Mouse (Mus musculus) gastrocnemius, postnatal 10 days (tissue): ENCODE results near the gene Gstp2. TPM values are rescaled to one million over a fixed set of nuclear protein-coding genes. Genes with fewer than 3 reads are reported as not detected.

Experiments used
- DNase-seq: peaks from one replicate; pipeline ENCODE4 v3.0.0; 2021; ENCODE audit warnings: mixed read lengths
- long read RNA-seq, 2 experiments: library from polyadenylated mRNA; stranded (forward); transcript quantifications; one replicate each; pipeline ENCODE4 v2.0.0; 2021
- total RNA-seq, 2 experiments: library from RNA; stranded (reverse); gene quantifications; 2 replicates each; pipeline ENCODE4 v1.2.3; 2021

Gene Gstp2
- total RNA-seq, result 10 to 100 TPM; 61.6 to 63.6 TPM
- long read RNA-seq, experiment 1, transcript Gstp2-201 (7 exons, 797 nt), result major isoform, 20 of 23 reads
- long read RNA-seq, experiment 1, partial matches to known transcripts, result 1 of 23 reads
- long read RNA-seq, experiment 1, other reads (novel, unspliced or antisense), result 2 of 23 reads
- long read RNA-seq, experiment 2, transcript Gstp2-201 (7 exons, 797 nt), result major isoform, 24 of 26 reads
- long read RNA-seq, experiment 2, partial matches to known transcripts, result 0 of 26 reads
- long read RNA-seq, experiment 2, other reads (novel, unspliced or antisense), result 2 of 26 reads

- DNase-seq, result peak; percentile 62
These were observed at the start of gene Gstp2 for GRCm38 (mm10) chr19:4045966-4046865. Gene Gstp2, minus strand, starts transcription at chr19:4046023.

GRCm38 (mm10) chr19:4094774-4095303 lies 49.0 kb upstream of the Gstp2 start:
- no peak for DNase-seq

- DNase-seq, result no peak
These were observed 48.5 kb upstream of the Gstp2 start for GRCm38 (mm10) chr19:4094348-4094747.

- no peak for DNase-seq
These were observed 47.9 kb upstream of the Gstp2 start for GRCm38 (mm10) chr19:4093772-4094171.

- DNase-seq, result no peak
These were observed 46.9 kb upstream of the Gstp2 start for GRCm38 (mm10) chr19:4092750-4093149.

GRCm38 (mm10) chr19:4091383-4091782 lies 45.6 kb upstream of the Gstp2 start:
- DNase-seq, result no peak

- DNase-seq, result no peak
These were observed 44.6 kb upstream of the Gstp2 start for GRCm38 (mm10) chr19:4090446-4090845.

- DNase-seq, result no peak
These were observed 43.3 kb upstream of the Gstp2 start for GRCm38 (mm10) chr19:4089128-4089527.

GRCm38 (mm10) chr19:4088146-4088545 lies 42.3 kb upstream of the Gstp2 start:
- no peak for DNase-seq

GRCm38 (mm10) chr19:4087090-4087489 lies 41.3 kb upstream of the Gstp2 start:
- no peak for DNase-seq

GRCm38 (mm10) chr19:4086156-4086555 lies 40.3 kb upstream of the Gstp2 start:
- DNase-seq, result no peak

- DNase-seq, result no peak
These were observed 39.2 kb upstream of the Gstp2 start for GRCm38 (mm10) chr19:4084984-4085383.

GRCm38 (mm10) chr19:4083826-4084225 lies 38.0 kb upstream of the Gstp2 start:
- DNase-seq, result no peak

GRCm38 (mm10) chr19:4083316-4083715 lies 37.5 kb upstream of the Gstp2 start:
- no peak for DNase-seq

GRCm38 (mm10) chr19:4082219-4082965 lies 36.6 kb upstream of the Gstp2 start:
- DNase-seq, result no peak

GRCm38 (mm10) chr19:4081394-4081793 lies 35.6 kb upstream of the Gstp2 start, which contains the start of gene Cabp2:
Gene Cabp2, plus strand, starts transcription at chr19:4081578.
- DNase-seq, result no peak

GRCm38 (mm10) chr19:4080511-4081009 lies 34.7 kb upstream of the Gstp2 start:
- DNase-seq, result no peak

- DNase-seq, result no peak
These were observed 33.8 kb upstream of the Gstp2 start for GRCm38 (mm10) chr19:4079594-4079993.

GRCm38 (mm10) chr19:4075531-4075930 lies 29.7 kb upstream of the Gstp2 start:
- DNase-seq, result no peak

GRCm38 (mm10) chr19:4072706-4073424 lies 27.0 kb upstream of the Gstp2 start:
- DNase-seq, result no peak

- no peak for DNase-seq
These were observed 25.6 kb upstream of the Gstp2 start for GRCm38 (mm10) chr19:4071406-4071805.
